8 mouse cellular contexts compared by ENCODE assay signal in genomic region chr16:10280286-10280951, GRCm38 (mm10). TPM values are rescaled to one million over a fixed set of nuclear protein-coding genes. Genes with fewer than 3 reads are reported as not detected.
DNase-seq lines count a peak whose midpoint lies in the region; ATAC-seq and TF ChIP-seq lines count a peak whose summit lies in the region.

No protein-coding gene starts in this region.

- no peak overlapping the region for H3K9ac ChIP-seq in ES-Bruce4 (ENCODE audit: low read depth, poor library complexity, severe bottlenecking)
- no peak overlapping the region for H3K9ac ChIP-seq in heart, embryonic 16.5 days (ENCODE audit: low read length)
- H3K9ac ChIP-seq in lung, embryonic 16.5 days (ENCODE audit: low read length) = no peak overlapping the region

- no peak overlapping the region for H3K4me2 ChIP-seq in heart, embryonic 16.5 days (ENCODE audit: low read depth, low read length)
- no peak overlapping the region for H3K4me2 ChIP-seq in lung, embryonic 16.5 days (ENCODE audit: low read depth, low read length)

- H3K27ac ChIP-seq in ES-Bruce4 (ENCODE audit: insufficient read depth, low read length) = no peak overlapping the region
- no peak overlapping the region for H3K27ac ChIP-seq in heart, embryonic 16.5 days (ENCODE audit: low read length)
- no peak overlapping the region for H3K27ac ChIP-seq in lung, embryonic 16.5 days (ENCODE audit: low read length)

- ATAC-seq in heart, embryonic 16.5 days (replicated peaks; ENCODE audit: extremely low read depth, insufficient read depth, low FRiP score) = 0 out of 2 replicates have a peak, but pooled peaks have one; percentile 33
- ATAC-seq in lung, embryonic 16.5 days (ENCODE audit: low read depth) = peak; percentile 65
- ATAC-seq in activated CD4-positive, CD25-positive, alpha-beta regulatory T cell, adult 4 months = no peak

- 42% methylated on average over 12 of the region's 12 CpGs for WGBS in heart, embryonic 16.5 days
- 43% methylated on average over 12 of the region's 12 CpGs for WGBS in lung, embryonic 16.5 days

- H3K4me3 ChIP-seq in ES-Bruce4 (ENCODE audit: low read depth, low read length) = no peak overlapping the region
- H3K4me3 ChIP-seq in heart, embryonic 16.5 days (ENCODE audit: low read length) = no peak overlapping the region
- no peak overlapping the region for H3K4me3 ChIP-seq in lung, embryonic 16.5 days (ENCODE audit: low read length)

- no peaks in the 10 kb centered on the region for H3K36me3 ChIP-seq in ES-Bruce4 (ENCODE audit: control insufficient read depth, insufficient read depth, low read length, poor library complexity, severe bottlenecking)
- peaks cover 21% of the 10 kb centered on the region for H3K36me3 ChIP-seq in heart, embryonic 16.5 days (ENCODE audit: control insufficient read depth, insufficient read depth)
- peaks cover 12% of the 10 kb centered on the region for H3K36me3 ChIP-seq in lung, embryonic 16.5 days (ENCODE audit: control insufficient read depth, insufficient read depth, low read length)

- H3K4me1 ChIP-seq in ES-Bruce4 (ENCODE audit: control insufficient read depth, insufficient read depth, low read length) = no peaks in the 10 kb centered on the region
- no peaks in the 10 kb centered on the region for H3K4me1 ChIP-seq in heart, embryonic 16.5 days (ENCODE audit: control insufficient read depth, insufficient read depth, low read length)
- H3K4me1 ChIP-seq in lung, embryonic 16.5 days (replicated peaks; ENCODE audit: control insufficient read depth, insufficient read depth, low read length) = no peaks in the 10 kb centered on the region; the same call in 1 of the 2 replicates

- peak; percentile 62 for TF ChIP-seq CTCF in ES-Bruce4 (IDR thresholded peaks at IDR 0.05; ENCODE audit: low read depth, low read length)

- no peak for TF ChIP-seq POLR2A in ES-Bruce4 (IDR thresholded peaks at IDR 0.05; ENCODE audit: insufficient read depth, low read length)

- H3K27me3 ChIP-seq in ES-Bruce4 (ENCODE audit: control insufficient read depth, insufficient read depth, low read length, poor library complexity, severe bottlenecking) = no peaks in the 10 kb centered on the region
- H3K27me3 ChIP-seq in heart, embryonic 16.5 days (ENCODE audit: control insufficient read depth, insufficient read depth, low read length) = no peaks in the 10 kb centered on the region
- H3K27me3 ChIP-seq in lung, embryonic 16.5 days (ENCODE audit: control insufficient read depth, insufficient read depth, low read depth, low read length) = no peaks in the 10 kb centered on the region

- no peaks in the 10 kb centered on the region for H3K9me3 ChIP-seq in ES-Bruce4 (replicated peaks; ENCODE audit: control insufficient read depth, insufficient read depth, low read length, poor library complexity, severe bottlenecking)
- no peaks in the 10 kb centered on the region for H3K9me3 ChIP-seq in heart, embryonic 16.5 days (replicated peaks; ENCODE audit: control insufficient read depth, low read length)
- H3K9me3 ChIP-seq in lung, embryonic 16.5 days (ENCODE audit: control insufficient read depth, low read length) = no peaks in the 10 kb centered on the region

- TF ChIP-seq EP300 in ES-Bruce4 (IDR thresholded peaks at IDR 0.05; ENCODE audit: insufficient read depth, low read depth, low read length) = no peak

- peak; percentile 90 for DNase-seq in adrenal gland, postnatal 10 days
- DNase-seq in embryo, embryonic 11.5 days (ENCODE audit: low read depth, low spot score) = peak; percentile 72
- DNase-seq in layer of hippocampus, adult 11-12 months (ENCODE audit: low spot score) = peak; percentile 90
- DNase-seq in skeletal muscle tissue, adult 2 months (ENCODE audit: low read depth, low spot score) = peak; percentile 67

RNA-seq across cellular contexts. Expression of gene Emp2, which starts 33.3 kb away (rescaled TPM):
- 22.3 and 22.7 TPM in 2 replicates for polyA plus RNA-seq in ES-Bruce4 (2011; ENCODE audit: insufficient read depth, insufficient read length, low read depth, missing spikeins)
- total RNA-seq in adrenal gland, postnatal 10 days (2021) = 10 to 100 TPM in 1 of 2 experiments, 1 to 10 TPM in 1; 9.8 to 11.6 TPM
- polyA plus RNA-seq in heart, embryonic 16.5 days (2015; fragmentation: Nextera tagmentation; extraction: Ambion mirVana) = 56.9 and 64.1 TPM in 2 replicates
- 131 and 151 TPM in 2 replicates for polyA plus RNA-seq in lung, embryonic 16.5 days (2015; fragmentation: Nextera tagmentation; extraction: Ambion mirVana)
- polyA plus RNA-seq in activated CD4-positive, CD25-positive, alpha-beta regulatory T cell, adult 4 months (2017; shearing (Covaris generic)) = under 1 TPM in 1 of 2 experiments, not detected in 1; 0.08 TPM

Comparison
In these comparisons a context has a peak if more than half of its experiments do, and no peak if none do; other contexts are left out.
1. RNA of gene Emp2, which starts 33.3 kb away (polyA plus RNA-seq): 131 to 151 TPM in lung, embryonic 16.5 days, 56.9 to 64.1 TPM in heart, embryonic 16.5 days and 22.3 to 22.7 TPM in ES-Bruce4; 0.08 TPM in activated CD4-positive, CD25-positive, alpha-beta regulatory T cell, adult 4 months; every median in the first group is over 10 times any median in the second.
2. Peak in every context shown above with its lines, with median percentiles within 50 percentile points of each other: DNase-seq.